Comparison of ENCODE assay signal across 8 mouse cellular contexts in genomic region chr1:133182016-133182705, GRCm38 (mm10). TPM values are rescaled to one million over a fixed set of nuclear protein-coding genes. Genes with fewer than 3 reads are reported as not detected.
DNase-seq lines count a peak whose midpoint lies in the region; ATAC-seq and TF ChIP-seq lines count a peak whose summit lies in the region.

No protein-coding gene starts in this region.

- H3K9me3 ChIP-seq in kidney, postnatal 0 days (replicated peaks; ENCODE audit: low read length): no peaks in the 10 kb centered on the region
- H3K9me3 ChIP-seq in liver, embryonic 12.5 days (replicated peaks): no peaks in the 10 kb centered on the region
- H3K9me3 ChIP-seq in neural tube, embryonic 12.5 days: no peaks in the 10 kb centered on the region

- H3K27ac ChIP-seq in kidney, postnatal 0 days: no peak overlapping the region
- H3K27ac ChIP-seq in liver, embryonic 12.5 days: no peak overlapping the region
- peak overlapping the region; percentile 96 for H3K27ac ChIP-seq in neural tube, embryonic 12.5 days

- H3K4me1 ChIP-seq in kidney, postnatal 0 days (replicated peaks; ENCODE audit: insufficient read depth, low read length): peaks cover 12% of the 10 kb centered on the region; the same call in 1 of the 2 replicates
- H3K4me1 ChIP-seq in liver, embryonic 12.5 days: peaks cover 27% of the 10 kb centered on the region
- peaks cover 34% of the 10 kb centered on the region for H3K4me1 ChIP-seq in neural tube, embryonic 12.5 days

- DNase-seq in kidney, adult 11 months: peak; percentile 37
- no peak for DNase-seq in kidney, adult 8-10 months
- peak; percentile 74 for DNase-seq in embryo, embryonic 9.5 days (ENCODE audit: extremely low spot score)
- DNase-seq in heart, adult 9 months (ENCODE audit: low spot score in 2 of 2): peak; percentile 32 to 33
- DNase-seq in kidney, postnatal 0 days (ENCODE audit: low spot score): no peak
- no peak for DNase-seq in urinary bladder, adult 18-20 months (ENCODE audit: low spot score in 2 of 2)

- ATAC-seq in kidney, postnatal 0 days (replicated peaks; ENCODE audit: low FRiP score, low read depth): peak; percentile 41
- ATAC-seq in liver, embryonic 12.5 days: peak; percentile 32; the same call in 1 of the 2 replicates
- ATAC-seq in neural tube, embryonic 12.5 days (ENCODE audit: low FRiP score, low read depth): peak; percentile 69

- H3K4me2 ChIP-seq in kidney, postnatal 0 days (ENCODE audit: low read length): peak overlapping the region; percentile 73
- H3K4me2 ChIP-seq in liver, embryonic 12.5 days: peak overlapping the region; percentile 48
- peak overlapping the region; percentile 75 for H3K4me2 ChIP-seq in neural tube, embryonic 12.5 days (replicated peaks)

- no peaks in the 10 kb centered on the region for H3K36me3 ChIP-seq in kidney, postnatal 0 days (ENCODE audit: insufficient read depth, low read length)
- no peaks in the 10 kb centered on the region for H3K36me3 ChIP-seq in liver, embryonic 12.5 days
- no peaks in the 10 kb centered on the region for H3K36me3 ChIP-seq in neural tube, embryonic 12.5 days

- peak overlapping the region; percentile 24; the same call in 1 of the 2 replicates for H3K9ac ChIP-seq in kidney, postnatal 0 days (ENCODE audit: low read depth, low read length)
- H3K9ac ChIP-seq in liver, embryonic 12.5 days: no peak overlapping the region; the same call in 1 of the 2 replicates
- H3K9ac ChIP-seq in neural tube, embryonic 12.5 days: peak overlapping the region; percentile 78

- H3K4me3 ChIP-seq in kidney, postnatal 0 days (replicated peaks; ENCODE audit: low read depth, low read length): peak overlapping the region; percentile 36
- peak overlapping the region; percentile 38 for H3K4me3 ChIP-seq in liver, embryonic 12.5 days
- H3K4me3 ChIP-seq in neural tube, embryonic 12.5 days: peak overlapping the region; percentile 58

- H3K27me3 ChIP-seq in kidney, postnatal 0 days (ENCODE audit: insufficient read depth, low read length): 0 out of 2 replicates have a peak, but pooled peaks cover 3% of the 10 kb centered on the region
- peaks cover 59% of the 10 kb centered on the region for H3K27me3 ChIP-seq in liver, embryonic 12.5 days (replicated peaks)
- H3K27me3 ChIP-seq in neural tube, embryonic 12.5 days (replicated peaks): no peaks in the 10 kb centered on the region

- WGBS in kidney, postnatal 0 days: 2% methylated on average over 25 of the region's 25 CpGs
- WGBS in liver, embryonic 12.5 days (ENCODE audit: insufficient replicate concordance): 4% methylated on average over 25 of the region's 25 CpGs
- under 1% methylated on average over 25 of the region's 25 CpGs for WGBS in neural tube, embryonic 12.5 days

- peak; percentile 22 for TF ChIP-seq CTCF in kidney, postnatal 0 days (IDR thresholded peaks at IDR 0.05; ENCODE audit: low read depth)

RNA-seq across cellular contexts. Expression of gene Plekha6, which starts 18.2 kb away (rescaled TPM):
- 8.1 and 8.8 TPM in 2 replicates for polyA plus RNA-seq in kidney, postnatal 0 days (2015; fragmentation: Nextera tagmentation; extraction: Ambion mirVana)
- polyA plus RNA-seq in liver, embryonic 12.5 days (2016; fragmentation: Nextera tagmentation; extraction: Ambion mirVana): 2.1 and 2.2 TPM in 2 replicates
- polyA plus RNA-seq in neural tube, embryonic 12.5 days (2016; fragmentation: Nextera tagmentation; extraction: Ambion mirVana): 28.4 and 29.4 TPM in 2 replicates

RNA-seq across cellular contexts. Expression of gene Ppp1r15b, which starts 51.2 kb away (rescaled TPM):
- polyA plus RNA-seq in kidney, postnatal 0 days (2015; fragmentation: Nextera tagmentation; extraction: Ambion mirVana): 27.2 and 29.5 TPM in 2 replicates
- 60.8 and 63.8 TPM in 2 replicates for polyA plus RNA-seq in liver, embryonic 12.5 days (2016; fragmentation: Nextera tagmentation; extraction: Ambion mirVana)
- 43.3 and 45.8 TPM in 2 replicates for polyA plus RNA-seq in neural tube, embryonic 12.5 days (2016; fragmentation: Nextera tagmentation; extraction: Ambion mirVana)

Comparison
In these comparisons a context has a peak if more than half of its experiments do, and no peak if none do; other contexts are left out.
1. DNase-seq: peak in kidney, adult 11 months (single experiment), embryo, embryonic 9.5 days (single experiment) and heart, adult 9 months (2 of 2); none in kidney, adult 8-10 months (0 of 2), kidney, postnatal 0 days (single experiment) and urinary bladder, adult 18-20 months (0 of 2).
2. Peak in every context shown above with its lines, with median percentiles within 50 percentile points of each other: ATAC-seq, H3K4me2 ChIP-seq and H3K4me3 ChIP-seq.